Mouse (Mus musculus): ENCODE measurements at regions not wholly inside any gene's neighbourhood (a gene's known extent, or its start where the extent isn't known, plus 50 kb on each side); places are given as distances from the start of the nearest gene placed in this dataset.
A peak's percentile ranks its signal among the peaks of the same experiment; 100 is the strongest.

DNA sequence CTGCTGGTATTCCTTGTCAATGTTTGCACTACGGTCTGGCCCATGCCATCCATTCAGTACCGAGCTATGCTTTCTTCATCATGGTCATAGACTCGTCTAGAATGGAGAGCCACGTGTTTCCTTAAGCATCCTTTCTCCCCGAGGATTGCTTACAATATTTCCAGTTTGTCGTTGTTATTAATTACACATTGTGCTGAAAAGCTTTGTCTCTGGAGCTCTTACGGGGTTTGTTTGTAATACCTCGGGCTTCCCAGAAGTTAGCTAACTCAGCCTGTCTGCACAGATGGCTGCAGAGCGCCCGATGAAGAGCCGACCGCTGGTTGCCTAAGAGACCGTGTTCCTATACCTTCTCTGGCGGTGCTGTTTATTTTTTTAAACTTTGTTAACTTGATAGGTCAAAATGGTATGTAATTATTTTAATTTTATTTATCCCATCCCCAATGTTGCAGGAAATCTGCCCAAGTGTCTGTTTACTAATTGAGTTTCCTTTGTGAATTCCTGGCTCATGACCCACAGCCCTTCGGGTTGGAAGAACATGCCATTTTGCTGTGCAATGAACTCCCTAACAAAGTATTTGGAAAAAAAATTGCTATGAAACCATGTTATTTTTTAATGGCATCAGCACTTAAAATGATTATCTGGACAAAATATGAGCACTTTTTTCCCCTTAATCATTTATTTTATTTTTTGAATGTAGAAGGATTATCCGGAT lies 194.1 kb upstream of the Cops8 start:
- peak; percentile 34 to 54 for DNase-seq

DNA sequence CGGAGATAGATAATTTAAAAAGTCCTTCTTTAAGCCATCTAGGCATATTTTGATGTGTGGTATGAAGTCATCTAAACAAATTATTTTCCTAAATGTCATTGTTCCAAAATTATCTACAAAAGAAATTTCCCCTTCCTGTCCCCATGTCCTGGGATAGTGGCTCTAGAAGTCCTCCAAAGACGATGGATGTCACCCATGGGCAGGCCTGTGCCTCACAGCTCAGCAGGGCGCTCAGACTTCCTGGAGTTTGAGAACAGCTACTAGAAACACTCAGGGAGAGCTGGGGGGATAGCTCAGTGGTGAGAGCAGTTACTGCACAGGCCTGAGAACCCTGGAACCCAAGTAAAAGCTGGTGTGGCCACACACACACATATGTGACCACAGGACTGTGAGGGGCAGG lies 193.5 kb upstream of the Cops8 start:
- DNase-seq: peak in 1 of 2 experiments; percentile 32

DNA sequence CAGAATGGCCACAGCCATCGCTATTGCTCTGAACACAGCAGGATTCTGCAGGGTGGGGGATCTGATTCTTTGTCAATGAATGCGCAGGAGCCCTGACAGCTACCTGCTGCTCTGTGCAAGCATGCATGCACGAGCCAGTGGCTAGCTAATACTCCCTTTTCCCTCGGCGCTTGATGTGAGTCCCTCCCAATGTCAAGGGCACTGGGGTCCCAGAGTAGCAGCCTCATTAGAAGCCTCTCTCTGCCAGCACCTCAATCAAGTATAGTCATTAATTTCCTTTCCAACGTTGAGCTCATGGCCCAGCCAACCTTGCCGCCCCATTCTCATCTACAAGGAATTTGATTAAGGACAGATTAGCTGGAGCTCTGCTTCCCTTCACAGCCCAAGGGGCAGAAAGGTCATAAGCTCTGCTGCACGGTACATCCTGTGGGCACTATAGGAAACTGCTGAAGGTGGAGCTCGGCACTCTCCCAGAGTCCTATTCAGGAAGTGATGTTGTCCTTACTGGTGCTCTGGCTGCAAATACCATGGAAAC lies 190.2 kb upstream of the Cops8 start:
- peak; percentile 62 to 67 for DNase-seq

DNA sequence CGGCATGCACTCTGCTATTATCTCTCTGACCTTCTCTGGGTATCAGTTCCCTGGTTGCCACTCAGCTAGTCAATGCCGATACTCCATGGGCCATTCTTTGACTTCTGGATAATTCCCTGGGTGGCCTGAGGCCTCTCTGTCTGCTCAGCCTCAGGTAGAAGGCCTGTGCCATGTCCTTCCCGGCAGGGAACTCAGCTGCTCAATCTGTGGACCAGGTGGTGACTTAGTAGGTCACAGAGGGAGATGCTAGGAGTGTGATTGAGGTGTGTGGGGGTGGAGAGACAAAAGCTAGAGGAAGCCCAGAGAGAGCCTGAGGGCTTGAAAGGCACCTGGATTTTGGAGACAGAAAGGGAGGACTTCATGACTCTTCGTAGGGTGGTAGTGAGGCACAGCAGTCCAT lies 188.0 kb upstream of the Cops8 start:
- no peak for DNase-seq

DNA sequence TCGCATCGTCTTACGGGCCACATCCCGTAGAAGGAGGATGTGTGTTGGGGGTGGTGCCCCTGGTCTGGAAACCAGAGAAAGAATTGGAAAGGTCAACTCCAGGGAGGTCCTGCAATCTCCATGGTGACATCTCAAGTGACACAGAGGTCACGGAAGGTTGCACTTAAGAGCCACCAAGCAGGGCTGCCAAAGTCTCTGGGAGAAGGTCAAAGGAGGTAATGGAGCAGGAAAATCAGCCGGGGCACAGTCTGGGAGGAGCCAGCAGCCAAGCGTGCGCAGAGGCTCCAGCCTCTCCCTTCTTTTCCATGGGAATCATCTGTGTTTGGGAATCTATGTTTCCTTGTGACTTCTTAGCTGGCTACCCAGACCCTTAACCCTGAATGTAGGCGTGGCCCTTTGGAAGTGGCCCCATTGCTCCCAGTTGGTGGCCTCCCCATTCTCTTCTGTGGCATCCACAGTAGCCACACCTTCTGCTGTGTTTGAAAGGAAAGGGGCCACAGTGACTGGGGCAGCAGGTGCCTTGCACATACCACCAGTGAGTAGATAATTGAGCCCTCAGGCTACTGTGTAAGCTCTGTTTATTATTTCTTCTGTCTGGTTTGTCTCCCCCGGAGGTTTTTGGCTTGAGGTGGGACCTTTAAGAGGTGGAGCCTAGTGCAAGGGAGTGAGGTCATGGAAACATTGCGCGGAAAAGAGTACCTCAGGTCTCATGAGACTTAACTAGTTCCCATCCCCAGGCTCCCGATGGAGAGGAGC lies 178.5 kb upstream of the Cops8 start:
- no peak for DNase-seq

DNA sequence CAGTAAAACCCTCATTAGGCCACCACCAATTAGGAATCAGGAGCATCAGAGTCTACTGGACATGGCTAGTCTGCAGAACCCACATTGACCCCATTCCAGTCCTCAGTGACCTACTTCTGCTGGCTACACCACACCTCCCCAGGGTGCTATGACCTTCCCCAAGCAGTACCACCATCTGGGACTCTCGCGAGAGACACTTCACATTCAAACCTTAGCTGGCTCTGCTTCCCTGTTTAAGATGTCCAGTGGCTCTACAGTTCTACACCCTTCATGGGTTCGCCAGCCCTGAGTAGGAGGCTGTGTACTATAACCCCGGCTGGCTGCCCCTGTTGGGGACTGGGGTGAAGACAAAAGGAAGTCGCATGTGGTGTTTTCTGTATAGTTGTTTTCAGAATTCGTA lies 174.4 kb upstream of the Cops8 start:
- no peak for DNase-seq

DNA sequence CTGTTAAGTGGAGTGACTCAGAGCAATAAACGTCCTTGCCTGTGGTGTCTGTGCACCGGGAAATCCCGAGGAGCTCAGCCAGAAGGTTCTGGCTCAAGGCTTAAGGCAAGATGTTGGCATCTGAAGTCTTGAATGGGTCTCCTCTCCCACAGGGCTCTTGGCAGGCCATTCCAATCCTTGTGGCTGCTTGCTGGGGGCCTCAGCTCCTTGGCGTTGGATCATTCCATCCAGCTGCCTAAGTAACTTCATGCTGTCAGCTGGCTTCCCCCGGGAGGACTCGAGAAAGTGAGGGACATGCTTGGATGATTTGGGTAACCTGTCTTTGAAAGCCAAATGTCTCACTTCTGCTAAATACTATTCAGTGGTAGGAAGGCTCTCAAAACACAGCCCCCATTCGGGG lies 174.0 kb upstream of the Cops8 start:
- no peak for DNase-seq

DNA sequence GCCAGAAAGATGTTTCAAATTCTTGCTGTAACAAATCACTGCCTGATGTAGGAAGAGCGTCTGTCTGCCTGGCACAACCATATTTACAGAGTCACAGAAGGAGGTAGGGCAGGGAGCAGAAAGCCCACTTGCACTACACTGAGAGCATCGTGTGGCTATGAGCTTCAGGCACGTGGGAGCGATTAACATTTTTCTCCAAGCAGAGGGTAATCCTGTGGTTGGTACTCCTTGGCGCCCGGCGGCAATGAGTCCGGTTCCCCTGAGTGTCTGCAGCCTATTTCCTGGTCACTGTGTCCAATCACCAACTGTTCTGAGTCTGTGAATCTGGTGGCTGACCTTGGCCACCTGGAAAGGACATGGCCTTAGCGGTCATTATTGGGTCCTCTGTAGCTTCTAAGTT lies 172.3 kb upstream of the Cops8 start:
- DNase-seq: no peak

DNA sequence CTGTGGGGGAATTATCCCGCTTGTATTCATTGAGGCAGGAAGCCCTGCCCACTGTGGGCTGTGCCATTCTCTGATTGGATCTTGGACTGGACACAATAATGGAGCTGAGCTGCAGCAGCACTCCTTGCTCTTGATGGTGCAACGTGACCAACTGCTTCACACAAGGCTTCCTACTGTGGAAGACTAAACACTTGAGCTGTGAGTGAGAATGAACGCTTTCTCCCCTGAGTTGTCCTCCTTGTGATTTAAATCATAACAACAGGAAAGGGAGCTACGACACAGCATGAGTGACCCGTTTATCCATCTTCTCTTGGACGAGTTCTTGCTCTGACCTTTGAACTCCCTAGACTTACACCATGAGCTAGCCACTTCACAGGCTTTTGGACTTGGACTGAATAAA lies 171.0 kb upstream of the Cops8 start:
- DNase-seq: no peak

DNA sequence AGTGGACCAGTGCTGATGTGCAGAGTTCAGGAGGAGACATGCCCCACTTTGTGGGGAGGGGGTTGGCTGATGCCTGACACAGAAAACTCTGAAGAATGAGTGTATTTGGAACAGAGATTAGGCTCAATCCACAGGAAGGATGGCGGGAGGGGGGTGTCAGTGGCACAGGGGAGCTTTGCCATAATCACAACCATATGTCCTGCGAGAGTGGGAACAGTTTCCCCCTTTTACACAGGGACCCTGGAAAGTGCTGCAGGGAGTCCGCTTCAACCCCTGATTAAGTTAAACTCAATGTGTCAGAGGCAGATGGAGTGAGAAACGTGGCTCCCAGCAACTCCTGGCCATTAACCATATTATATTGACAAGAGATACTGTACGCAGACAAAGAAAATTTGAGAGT lies 168.9 kb upstream of the Cops8 start:
- no peak for DNase-seq

DNA sequence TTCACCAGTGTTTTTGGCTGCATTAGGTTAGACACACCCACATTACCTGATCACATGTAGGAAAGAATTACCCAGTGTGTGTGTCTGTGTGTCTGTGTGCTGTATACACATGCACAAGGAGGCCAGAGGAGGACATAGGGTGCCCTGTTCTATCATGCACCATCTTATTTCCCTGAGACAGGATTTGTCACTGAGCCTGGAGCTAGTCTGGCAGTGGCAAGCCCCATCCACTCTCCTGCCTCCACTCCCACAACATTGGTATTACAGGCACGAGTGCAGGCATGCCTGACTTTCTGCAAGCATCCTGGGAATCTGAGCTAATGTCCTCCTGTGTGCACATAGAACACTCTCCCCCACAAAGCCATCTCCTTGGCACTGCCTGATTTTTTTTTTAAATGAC lies 162.1 kb upstream of the Cops8 start:
- DNase-seq: no peak

DNA sequence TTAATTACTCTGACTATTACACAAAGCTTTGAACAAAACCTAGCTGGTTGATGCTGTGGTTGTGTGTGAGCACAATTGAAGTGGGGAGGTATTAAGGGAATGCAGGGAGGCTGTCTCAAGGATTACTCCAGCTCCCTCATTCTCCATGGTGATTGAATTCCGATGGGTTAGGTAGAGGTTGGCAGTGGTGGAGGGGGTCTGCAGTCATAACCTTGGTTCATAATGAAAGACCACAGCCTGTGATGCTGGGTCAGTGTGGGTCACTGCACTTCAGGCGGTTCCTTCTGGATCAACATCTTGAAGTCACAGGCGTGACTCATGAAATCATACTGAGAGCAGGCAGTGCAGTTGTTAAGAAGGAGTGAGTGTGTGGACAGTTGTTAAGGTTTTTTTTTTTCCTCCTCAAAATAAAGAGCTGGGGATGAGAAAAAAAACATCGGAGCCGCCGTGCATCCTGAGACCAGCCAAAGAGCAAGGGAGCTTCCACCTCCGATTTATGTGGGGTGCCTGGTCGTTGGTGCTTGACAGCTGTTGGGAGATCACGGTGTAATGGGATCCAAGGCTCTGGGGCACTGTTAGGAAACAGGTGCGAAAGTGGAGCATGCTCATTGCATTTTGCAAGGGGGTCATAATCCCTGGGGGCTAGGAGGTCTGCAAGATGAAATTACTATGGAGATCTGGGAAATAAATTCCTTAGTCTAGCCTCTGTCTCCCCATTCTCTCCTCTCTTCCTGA lies 161.5 kb upstream of the Cops8 start:
- DNase-seq: no peak

DNA sequence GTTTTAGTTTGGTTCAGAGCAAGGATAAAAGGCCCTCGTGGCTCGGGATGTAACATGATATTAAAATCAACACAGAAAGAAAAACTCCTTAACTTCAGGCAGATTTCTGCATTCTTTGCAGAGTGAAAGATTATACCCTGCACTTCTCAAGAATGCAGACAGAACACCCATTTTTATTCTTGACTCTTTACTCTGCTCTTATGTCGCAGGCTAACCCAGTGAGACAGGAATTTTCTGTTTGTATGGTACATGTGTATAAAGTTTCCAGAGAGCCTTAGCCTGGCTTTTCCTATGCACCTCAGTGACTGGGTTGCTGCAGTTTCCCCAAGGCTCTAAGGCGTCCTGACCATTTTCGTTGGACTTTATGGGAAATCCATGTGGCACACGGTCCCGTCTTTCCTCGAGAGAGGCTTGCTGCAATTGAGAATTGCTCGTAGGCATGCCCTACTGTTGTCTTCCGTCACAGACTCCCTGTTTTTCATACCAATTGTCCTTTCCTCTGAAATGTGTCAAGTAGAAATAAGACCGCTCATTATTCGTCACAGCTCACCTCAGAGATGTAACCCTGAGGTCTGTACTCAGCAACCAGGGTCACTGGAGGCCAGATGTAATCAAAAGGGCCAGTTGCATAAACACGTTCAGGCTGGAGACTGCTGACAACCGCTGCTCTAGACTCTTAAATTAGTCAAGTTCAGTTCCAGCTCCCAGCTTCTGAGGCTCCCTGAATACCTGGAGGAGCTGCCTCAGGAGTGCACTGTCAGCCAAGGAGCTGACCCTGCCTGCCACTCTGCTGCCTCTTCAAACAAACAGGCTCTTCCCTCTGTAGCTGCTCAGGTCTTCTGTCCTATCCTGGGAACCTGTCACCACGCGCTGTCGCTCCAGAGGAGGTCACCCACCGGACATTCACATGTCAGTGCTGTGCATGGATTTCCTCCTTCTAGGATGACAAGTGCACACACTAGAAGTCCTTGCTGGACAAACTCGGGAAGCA lies 160.2 kb upstream of the Cops8 start:
- no peak for DNase-seq

DNA sequence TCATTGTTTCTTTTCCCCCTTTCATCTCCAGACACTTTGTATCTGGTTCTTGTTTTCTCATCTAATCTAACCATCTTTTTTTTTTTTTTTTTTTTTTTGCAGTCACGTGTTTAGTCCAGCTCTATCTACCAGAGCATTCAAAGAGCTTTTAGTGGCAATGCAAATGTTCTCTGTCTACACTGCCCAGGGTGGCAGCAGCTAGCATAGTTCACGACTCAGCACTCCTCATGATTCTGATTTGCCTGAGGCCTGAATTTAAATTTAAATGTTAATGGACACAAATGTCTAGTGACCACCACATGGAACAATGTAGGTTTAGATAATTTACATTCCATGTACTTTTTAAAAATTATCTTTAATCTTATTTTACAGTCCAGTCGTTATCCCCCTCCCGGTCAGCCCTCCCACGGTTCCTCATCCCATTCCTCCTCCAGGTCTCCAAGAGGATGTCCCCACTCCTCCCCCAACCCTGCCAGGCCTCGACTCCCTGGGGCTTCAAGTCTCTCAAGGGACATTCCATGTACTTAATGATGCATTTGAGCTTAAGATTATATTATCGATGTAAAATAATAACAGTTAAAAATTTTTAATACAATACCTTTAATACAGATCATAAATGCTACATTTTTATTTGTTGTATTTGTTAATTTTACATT lies 153.1 kb upstream of the Cops8 start:
- DNase-seq: no peak

DNA sequence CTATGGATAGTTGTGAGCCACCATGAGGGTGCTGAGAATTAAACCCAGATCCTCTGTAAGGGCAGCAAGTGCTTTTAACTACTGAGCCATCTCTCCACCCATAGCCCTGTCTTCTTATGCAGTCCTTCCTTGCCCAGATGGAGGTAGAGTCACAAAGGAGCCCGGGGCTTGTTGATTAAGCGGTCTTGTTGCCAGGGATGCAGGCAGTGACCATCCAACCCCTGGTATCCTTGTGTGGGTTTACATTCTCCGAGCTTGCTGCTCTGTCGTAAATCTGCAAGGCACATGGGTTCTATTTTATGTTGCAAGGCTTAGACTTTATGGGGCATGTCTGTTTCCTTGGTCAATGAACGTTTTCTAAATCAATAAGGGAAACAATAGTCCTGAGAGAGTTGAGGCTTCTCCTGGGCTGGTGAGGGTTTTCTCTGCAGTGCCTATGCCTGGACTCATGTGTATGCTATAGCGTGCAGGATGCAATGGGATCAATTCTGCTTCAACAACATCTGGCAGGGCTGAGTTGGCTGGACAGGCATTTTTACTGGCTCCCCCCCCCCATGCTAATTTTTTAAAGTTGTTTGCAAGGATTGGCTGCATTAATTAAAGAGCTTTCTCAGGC lies 150.7 kb upstream of the Cops8 start:
- no peak for DNase-seq

DNA sequence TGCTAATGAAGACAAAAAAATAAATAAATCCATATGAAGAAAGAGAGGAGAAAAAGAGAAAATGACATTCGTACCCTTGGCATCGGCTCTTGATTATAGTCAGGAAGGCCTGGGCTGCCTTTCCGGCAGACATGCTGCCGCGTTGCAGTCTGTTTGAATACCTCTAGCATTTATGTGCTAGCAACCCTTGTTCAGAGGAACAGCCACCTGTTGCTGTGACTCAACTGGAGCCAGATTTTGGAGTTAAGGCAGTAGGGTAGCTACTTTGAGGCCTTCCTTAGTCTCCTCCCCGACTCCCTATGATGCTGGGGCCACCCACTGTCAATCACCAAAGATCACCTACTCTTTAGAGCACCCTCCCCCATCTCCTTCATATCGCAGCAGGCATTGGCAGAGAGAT lies 148.5 kb upstream of the Cops8 start:
- no peak for DNase-seq

DNA sequence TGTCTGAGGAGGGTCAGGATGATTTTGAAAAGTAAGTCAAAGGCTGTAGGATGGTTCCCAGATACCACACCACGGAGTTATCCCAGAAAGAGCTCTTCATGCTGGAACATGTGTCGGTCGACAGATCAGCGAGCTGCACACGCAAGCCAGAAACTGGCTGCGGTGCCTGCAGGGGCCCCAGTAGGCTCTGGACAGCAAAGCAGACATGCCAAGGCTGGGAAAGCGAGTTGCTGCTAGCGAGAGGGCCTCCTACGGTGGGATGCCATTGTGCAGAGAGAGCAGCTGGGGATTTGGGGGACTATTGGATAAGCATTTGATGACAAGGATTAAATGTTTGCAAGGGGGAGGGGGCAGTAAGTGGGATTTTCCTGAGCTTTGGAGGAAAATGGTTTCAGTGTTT lies 145.4 kb upstream of the Cops8 start:
- DNase-seq: no peak

DNA sequence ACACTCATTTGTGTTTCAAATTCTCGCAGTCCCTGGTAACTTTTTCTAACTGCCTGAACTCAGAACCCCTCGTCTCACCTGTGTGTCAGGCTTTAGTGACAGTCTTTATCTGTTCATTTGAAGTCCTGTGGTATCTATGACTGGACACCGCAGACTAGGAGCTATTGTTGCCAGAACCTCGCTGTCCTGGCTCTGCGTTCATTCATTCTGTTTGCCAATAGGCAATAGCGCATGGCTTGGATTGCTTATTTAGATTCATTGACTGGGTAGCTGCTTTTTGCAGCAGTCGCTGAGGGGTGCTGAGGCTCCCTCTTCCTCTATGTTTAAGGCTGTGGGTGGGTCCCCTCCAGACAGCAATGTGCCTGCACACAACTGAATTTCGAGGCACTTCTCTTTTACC lies 144.6 kb upstream of the Cops8 start:
- DNase-seq: no peak

DNA sequence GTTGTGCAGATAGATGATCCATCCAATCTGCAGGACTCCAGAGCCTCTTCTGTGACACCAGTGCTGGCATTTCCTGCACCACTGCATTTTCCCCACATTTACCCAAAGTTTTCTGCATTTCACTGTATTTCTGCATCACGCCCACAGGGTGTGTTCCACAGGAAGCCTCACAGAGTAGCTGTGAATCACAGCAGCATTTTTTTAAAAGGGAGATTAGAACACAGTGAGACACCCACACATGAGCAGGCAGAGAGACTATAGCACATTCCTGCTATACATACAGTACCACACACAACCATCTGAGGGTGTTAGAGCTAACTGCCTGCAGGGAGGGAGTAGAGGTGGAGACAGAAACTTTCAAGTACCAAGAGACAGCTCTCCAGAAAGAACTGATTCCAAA lies 141.1 kb upstream of the Cops8 start:
- DNase-seq: no peak

DNA sequence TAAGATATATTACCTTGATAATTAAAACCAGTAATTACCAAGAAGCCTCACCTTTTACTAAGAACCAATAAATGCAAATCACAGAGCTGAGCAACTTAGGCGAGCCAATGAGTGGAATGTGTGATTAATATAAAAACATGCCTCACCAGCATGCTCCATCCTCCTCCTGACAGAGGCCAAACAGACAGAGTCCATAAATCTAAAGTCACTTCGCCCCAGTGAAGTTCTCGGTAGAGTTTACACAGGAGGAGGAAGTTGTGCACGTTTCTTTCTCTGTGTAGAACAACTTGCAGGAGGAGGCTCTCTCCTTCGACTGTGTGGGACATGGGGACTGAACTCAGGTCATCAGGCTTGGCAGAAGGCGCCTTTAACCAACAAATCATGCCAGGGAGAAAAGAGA lies 139.5 kb upstream of the Cops8 start:
- DNase-seq: no peak

DNA sequence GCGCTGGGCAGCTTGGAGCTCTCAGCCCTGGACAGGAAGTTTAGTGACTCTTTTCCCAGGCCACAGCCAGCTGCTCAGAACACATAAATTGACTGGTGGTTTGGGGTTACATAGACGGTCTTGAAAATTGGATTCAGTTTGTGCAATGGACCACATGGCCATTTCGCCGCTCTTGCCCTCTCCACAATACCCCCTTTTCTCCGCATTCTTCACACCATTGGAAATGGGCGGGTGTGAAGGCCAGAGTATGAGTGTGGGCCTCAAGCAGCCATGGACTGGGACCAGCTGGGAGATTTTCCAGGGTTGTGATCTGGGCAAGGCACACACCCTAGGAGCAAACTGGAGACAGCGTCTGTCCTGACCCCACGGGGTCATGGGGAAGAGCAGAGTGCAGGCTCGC lies 135.1 kb upstream of the Cops8 start:
- DNase-seq: no peak

Measured in lung, adult 18-20 months (tissue).